Mouse (Mus musculus) heart, adult 9 months (tissue): ENCODE results near the gene Carhsp1.

Experiments used
- DNase-seq, 2 experiments: peaks; one replicate each; pipeline ENCODE4 v3.0.0; 2022; ENCODE audit warnings: low spot score in 2 of 2

Gene Carhsp1

GRCm38 (mm10) chr16:8671551-8672349, at the start of gene Carhsp1:
Gene Carhsp1, minus strand, starts transcription at chr16:8672155.
- peak; percentile 94 to 95 for DNase-seq

DNA sequence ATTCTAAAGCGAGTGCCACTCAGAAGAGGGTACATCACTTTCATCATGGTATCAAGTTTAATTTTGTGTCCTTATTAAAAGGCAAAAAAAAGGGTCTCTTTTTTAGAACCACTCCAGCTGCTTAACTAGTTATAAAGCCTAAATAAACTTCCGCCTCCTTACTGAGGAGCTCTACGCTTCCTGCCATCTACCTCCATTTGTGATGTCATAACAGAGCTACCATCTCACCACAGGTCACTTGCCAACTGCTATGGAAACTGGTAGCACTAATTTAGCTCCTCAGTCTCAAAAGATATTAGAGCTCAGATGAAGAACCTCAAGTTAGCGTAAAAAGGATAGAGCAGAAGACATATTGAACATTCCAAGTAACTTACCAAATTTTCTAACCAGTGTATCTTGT, 48.5 kb upstream of the Carhsp1 start:
- DNase-seq: no peak

DNA sequence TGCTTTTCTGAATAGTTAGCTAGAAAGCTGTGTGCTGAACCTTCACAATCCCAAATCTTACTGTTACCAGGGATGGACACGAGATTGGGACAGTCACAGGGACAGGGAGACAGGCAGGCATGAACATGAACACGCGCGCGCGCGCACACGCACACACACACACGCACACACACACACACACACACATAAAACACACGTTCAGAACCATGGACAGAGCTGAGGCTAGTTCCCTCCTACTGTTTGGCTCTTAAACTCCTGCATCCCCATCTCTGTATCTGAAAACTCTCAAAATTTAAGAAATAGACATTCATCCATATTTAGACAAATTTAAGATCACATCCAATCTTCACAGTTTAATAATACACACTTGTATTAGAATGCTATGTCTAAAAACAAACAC, 45.8 kb upstream of the Carhsp1 start:
- no peak for DNase-seq

DNA sequence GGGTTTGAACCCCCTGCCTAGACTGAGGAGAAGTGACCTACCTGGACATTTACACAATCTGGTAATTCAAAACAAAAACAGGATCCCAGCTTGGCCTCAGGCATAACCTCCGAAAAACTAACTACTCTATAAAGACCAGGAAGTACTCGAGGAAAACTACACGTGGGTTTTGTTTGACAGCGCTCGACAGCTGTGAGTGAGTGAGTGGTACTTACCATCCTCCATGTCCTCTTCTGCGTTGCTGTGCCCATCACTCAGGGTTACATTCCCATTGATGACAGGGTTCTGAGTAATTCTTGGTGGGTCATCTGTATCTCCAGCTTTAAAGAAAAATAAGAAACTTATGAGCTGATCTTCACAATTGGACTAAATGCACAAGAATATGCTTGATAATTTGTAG, 44.3 kb upstream of the Carhsp1 start:
- DNase-seq: no peak

DNA sequence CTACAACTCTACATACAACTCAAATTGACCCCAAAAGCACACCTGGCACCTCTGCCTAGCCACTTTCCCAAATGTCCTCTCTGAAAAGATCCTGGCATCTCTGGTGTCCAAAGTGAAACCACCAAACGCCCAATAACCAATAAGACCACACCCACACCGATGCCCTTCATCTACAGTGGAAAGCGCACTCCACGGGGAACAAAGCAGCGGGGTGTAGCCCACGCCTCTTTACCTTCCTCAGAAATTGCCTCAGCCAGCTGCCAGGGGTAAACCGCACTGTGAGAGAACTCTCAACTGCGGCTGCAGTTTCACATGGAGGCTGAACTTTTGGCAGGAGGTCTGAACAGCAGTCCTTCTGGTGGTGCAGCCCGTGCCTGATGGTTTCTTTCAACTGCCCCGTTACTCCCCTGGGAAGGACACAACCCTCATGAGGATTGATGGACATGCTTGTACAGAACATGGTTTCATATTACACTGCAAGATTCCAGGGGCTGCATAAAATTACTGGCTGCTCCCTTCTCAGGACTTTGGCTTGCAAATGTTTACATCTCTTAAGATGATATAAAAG, 43.6 kb upstream of the Carhsp1 start:
- peak; percentile 45 to 47 for DNase-seq

GRCm38 (mm10) chr16:8714851-8715250, 42.9 kb upstream of the Carhsp1 start:
- DNase-seq: no peak

DNA sequence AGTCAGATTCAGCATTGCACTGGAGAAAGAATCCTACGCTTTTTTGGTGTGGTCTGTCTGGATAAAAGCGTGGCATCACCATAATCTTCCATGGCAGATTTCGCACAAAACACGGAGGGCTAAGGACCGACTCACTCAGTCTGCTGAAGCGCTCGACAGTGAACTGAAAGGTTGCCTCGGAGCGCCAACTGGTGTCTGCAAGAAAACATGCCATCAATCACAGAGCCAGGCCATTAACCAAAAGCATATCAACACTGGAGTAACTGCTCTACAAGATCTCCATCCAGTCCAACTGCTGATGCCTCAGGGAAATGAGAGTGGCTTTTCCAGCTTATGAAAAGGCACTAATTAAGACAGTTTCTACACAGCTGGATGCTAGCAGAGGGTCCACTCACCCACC, 40.0 kb upstream of the Carhsp1 start:
- DNase-seq: no peak

- no peak for DNase-seq
Measured at GRCm38 (mm10) chr16:8700586-8700985, 28.6 kb upstream of the Carhsp1 start.

- DNase-seq: no peak
Measured at GRCm38 (mm10) chr16:8699556-8699955, 27.6 kb upstream of the Carhsp1 start.

GRCm38 (mm10) chr16:8691206-8691605, 19.3 kb upstream of the Carhsp1 start:
- DNase-seq: no peak

GRCm38 (mm10) chr16:8689979-8690656, 18.2 kb upstream of the Carhsp1 start:
- DNase-seq: peak in 1 of 2 experiments; percentile 45

GRCm38 (mm10) chr16:8687559-8688112, 15.7 kb upstream of the Carhsp1 start:
- DNase-seq: no peak

DNA sequence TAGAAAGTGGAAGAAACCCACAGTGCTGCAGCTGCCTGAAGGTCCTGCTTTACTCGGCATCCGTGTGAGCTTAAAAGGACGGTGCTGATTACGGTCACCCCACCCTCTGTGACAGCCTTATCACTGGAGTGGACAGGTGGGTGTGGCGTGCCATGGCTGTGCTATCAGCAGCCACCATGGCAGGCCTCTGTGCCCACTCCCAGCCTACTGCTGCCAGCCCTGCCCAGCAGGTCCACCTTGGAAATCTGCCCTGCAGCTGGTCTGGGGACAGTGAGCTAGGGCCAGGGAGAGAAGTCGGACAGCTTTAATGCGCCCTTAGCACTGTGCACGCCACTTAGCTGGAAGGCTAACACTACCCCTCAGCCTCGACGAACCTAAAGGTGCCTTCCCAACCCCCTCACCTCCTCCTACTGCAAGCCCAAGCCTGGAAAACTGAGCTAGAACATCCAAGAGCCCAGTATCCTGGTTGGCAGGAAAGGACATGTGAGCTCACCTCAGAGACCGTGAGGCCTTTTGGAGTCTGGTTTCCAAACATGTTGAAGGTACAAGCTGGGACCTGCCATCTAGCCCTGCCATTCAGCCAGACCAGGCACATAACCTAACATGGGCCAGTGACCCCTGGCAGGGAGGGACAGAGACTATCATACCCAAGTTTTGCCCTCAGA, 15.0 kb upstream of the Carhsp1 start:
- DNase-seq: no peak

GRCm38 (mm10) chr16:8686121-8686870, 14.3 kb upstream of the Carhsp1 start:
- peak; percentile 71 to 73 for DNase-seq

DNA sequence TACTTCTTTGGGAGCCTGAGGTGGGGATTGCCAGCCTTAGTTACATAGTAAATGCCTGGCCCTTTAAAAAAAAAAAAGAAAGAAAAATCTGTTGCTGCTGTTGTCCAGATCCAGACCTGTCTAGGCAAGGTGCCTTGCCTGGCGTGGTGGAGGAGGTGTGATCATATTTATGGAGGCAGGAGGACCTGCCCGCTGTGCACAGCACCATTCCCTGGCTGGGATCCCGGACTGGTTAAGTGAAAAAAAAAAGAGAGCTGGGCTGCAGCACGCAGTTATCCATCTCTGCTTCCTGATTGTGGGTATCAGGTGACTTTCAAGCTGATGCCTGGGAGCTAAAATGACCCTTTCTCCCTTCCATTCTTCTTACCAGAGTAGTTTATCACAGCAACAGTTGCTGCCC, 13.1 kb upstream of the Carhsp1 start:
- DNase-seq: no peak

DNA sequence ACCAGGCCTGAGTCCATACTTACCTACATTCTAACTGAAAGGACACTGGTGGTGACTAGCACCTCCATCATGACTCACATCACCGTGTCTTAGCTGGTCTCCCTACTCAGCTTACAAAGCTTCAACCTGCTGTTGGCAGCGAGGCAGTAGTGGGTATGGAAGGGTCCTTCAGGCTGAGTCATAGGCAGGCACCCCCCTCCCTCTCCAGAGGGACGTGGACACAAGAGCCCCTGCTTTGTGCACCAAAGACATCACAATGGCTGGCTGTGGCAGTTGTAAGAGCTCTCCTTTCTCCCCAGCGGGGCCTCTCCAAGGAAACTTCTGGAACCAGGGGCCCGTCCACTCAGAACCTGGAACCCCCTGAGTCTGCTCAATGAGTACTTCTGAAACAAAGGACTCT, 8.5 kb upstream of the Carhsp1 start, which contains the start of gene Gm5767:
Gene Gm5767, plus strand, starts transcription at position 301 of the 400 bp plus-strand sequence.
- DNase-seq: no peak

- DNase-seq: no peak
Measured at GRCm38 (mm10) chr16:8679780-8680179, 7.8 kb upstream of the Carhsp1 start.

DNA sequence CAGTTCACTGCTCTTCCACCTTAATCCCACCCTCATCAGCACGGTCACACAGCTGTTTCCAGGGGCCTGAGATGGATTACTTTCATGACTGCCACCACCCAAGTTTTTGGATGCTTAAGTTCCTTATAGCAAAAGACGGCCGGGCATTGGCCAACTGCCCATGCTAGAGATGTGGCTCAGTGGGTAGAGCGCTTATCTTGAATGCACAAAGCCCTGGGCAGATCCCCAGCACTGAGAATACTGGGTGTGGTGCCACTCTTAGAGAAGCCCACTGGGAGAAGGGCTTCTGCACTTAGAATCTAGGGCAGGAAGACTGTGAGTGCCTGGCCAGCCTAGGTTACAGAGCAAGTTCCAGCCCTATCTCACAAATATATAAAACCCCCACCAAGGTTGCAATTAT, 6.7 kb upstream of the Carhsp1 start:
- DNase-seq: no peak

DNA sequence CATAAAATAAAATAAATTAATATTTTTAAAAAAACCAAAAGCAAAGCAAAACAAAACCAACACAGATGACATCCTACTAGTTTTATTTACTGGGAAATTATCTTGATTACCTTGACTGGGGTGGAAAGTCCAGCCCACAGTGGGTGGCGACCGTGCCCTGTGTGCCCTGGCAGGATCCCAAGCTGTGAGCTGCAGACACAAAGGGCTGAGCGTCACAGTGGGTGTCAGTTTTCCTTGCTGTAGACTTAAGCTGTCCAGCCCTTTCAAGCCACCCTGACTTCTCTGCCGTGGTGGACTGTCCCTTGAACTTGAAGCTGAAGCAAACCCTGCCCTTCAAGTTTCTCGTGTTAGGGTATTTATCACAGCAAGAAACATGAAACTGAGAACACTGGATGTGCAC, 6.1 kb upstream of the Carhsp1 start:
- no peak for DNase-seq

DNA sequence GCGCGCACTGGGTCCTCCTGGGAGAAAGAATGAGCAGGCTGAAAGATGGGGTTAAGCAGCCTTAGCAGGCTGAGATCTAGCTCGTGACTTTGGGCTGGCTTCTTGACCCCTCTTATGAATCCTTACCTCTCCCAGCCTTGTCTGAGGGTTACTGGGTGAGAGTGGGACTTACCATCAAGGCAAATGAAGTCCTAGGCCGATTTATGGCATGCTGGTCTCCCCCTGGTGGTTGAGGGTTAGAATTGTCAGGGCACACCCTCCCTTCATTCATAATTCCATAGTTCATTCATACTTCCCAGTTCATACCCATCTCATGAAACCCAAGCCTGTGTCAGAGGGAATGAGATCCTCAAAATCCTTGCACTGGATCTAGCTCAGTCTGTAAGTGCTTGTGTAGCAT, 4.8 kb upstream of the Carhsp1 start:
- no peak for DNase-seq

DNA sequence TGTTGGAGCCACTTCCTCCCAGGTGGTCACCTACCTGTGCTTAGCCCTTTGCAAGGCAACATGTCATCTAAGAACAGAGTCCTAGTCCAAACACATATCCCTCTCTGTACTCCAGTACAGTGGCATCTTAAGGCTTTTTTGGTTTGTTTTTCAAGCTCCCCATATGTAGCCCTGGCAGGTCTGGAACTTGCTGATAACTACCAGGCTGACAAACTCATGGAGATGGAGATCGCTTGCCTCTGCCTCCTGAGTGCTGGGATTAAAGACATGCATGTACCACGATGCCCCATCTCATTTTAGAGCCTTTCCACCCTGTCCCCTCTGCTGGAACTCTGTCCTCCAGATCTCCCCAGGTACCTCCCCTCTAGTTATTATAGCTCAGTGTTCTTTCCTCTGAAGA, 4.3 kb upstream of the Carhsp1 start:
- no peak for DNase-seq
